Mouse (Mus musculus) gastrocnemius, postnatal 25 days (tissue): ENCODE data around the gene Lgi1. TPM values are rescaled to one million over a fixed set of nuclear protein-coding genes. Genes with fewer than 3 reads are reported as not detected.

Experiments used
- total RNA-seq, 2 experiments: library from RNA; stranded (reverse); gene quantifications; 1 replicate in 1 of 2; 2 replicates in 1 of 2; pipeline ENCODE4 v1.2.3; 2021

Gene Lgi1
- total RNA-seq, 2 experiments from 2014 or later: 0.78 to 4.0 TPM

Other genes with a start within 250 kb of the Lgi1 start
- 1 to 10 TPM; 5.3 to 8.8 TPM for gene Myof, start 221.0 kb upstream of the Lgi1 start, total RNA-seq
- under 1 TPM; 0.10 to 0.29 TPM for gene Cep55, start 209.5 kb upstream of the Lgi1 start, total RNA-seq
- gene Ffar4, start 167.5 kb upstream of the Lgi1 start, total RNA-seq: under 1 TPM in 1 of 2 experiments, not detected in 1; 0.51 TPM
- 1 to 10 TPM; 1.1 to 8.8 TPM for gene Rbp4, start 139.3 kb upstream of the Lgi1 start, total RNA-seq
- gene Pde6c, start 131.8 kb upstream of the Lgi1 start, total RNA-seq: not detected
- gene Fra10ac1, start 40.4 kb upstream of the Lgi1 start, total RNA-seq: 10 to 100 TPM; 11.4 to 12.1 TPM
- 1 to 10 TPM; 1.4 to 1.6 TPM for gene Slc35g1, start 131.4 kb downstream of the Lgi1 start, total RNA-seq
- gene Plce1, start 216.6 kb downstream of the Lgi1 start, total RNA-seq: 1 to 10 TPM; 6.1 to 6.7 TPM